Mouse (Mus musculus): Measurements from ENCODE around the gene Eif4h.

DNA sequence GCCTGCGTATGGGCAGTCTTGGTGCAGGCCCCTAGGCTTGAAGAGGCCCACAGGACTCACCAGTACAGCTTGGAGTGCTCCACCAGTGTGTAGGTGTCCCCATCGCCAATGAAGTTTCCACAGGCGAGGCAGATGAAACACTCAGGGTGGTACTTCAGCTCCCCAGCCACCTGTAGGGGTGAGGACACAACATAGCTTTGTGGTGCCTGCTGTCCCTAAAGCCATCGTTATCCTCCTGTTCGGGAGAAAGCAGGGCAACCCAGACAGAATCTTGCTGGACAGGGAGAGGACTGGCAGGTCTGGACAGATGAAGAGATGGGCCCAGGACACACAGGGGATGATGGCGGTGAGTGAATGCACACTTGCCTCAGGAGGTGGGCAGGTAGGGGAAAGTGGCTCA, 33.3 kb upstream of the Eif4h start:
- TF ChIP-seq EP300 (IDR thresholded peaks at IDR 0.05; ENCODE audit: low read depth) (no peak), CTCF (IDR thresholded peaks at IDR 0.05; ENCODE audit: low read depth) (no peak)
